Mouse (Mus musculus): ENCODE data around the gene Mthfd1l.

DNA sequence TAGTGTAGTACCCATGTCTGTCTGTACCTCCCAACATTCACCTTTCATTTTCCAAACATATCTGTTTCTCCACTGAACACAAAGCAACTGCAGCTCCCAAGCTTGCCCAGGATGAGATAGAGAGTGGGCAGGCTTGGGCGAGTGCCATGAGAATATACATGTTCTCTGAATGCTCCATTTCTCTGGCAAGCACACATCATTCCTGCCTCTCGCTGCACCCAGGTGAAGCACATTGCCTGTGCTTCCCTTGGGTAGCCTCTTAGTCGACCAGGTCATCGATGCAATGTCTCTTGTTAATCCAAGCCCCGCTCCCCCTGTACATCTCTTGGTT lies 140.4 kb downstream of the Mthfd1l start:
- TF ChIP-seq CTCF (conservative IDR thresholded peaks at IDR 0.05; ENCODE audit: insufficient read depth, insufficient read length, low read depth, low read length) = no peak
- TF ChIP-seq POLR2A (IDR thresholded peaks at IDR 0.05; ENCODE audit: low read depth, low read length) = no peak

All from kidney, adult 2 months (tissue).